Mouse (Mus musculus) cerebellum, adult 9-11 months (tissue): ENCODE measurements around the gene Mrpl58.
"Not testable (repeated sequence)": the region's sequence is repeated elsewhere in the genome, so short reads cannot be mapped to it uniquely, and the experiment has no call there.

Source experiments
- DNase-seq: peaks from one replicate; pipeline ENCODE4 v3.0.0; 2022

The Mrpl58 gene

GRCm38 (mm10) chr11:115382891-115383290 is 20.7 kb upstream of the Mrpl58 start:
- peak; percentile 66 for DNase-seq

GRCm38 (mm10) chr11:115383701-115384474 is 19.7 kb upstream of the Mrpl58 start:
- peak; percentile 68 for DNase-seq

- DNase-seq, result peak; percentile 59
Measured at GRCm38 (mm10) chr11:115384587-115384986, 19.0 kb upstream of the Mrpl58 start.

DNA sequence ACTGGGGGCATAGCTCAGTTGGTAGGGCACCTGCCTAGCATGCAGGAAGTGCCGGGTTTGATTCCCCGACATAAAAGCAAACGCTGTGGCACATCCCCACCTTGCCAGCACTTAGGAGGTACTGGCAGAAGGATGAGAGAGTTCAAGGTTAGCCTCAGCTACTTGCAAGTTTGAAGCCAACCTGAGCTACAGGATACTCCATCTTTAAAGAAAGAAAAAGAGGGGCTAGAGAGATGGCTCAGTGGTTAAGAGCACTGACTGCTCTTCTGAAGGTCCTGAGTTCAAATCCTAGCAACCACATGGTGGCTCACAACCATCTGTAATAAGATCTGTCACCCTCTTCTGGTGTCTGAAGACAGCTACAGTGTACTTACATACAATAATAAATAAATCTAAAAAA is 16.7 kb upstream of the Mrpl58 start:
- not testable (repeated sequence) for DNase-seq

GRCm38 (mm10) chr11:115391358-115391757 is 12.2 kb upstream of the Mrpl58 start:
- DNase-seq, result no peak

GRCm38 (mm10) chr11:115393721-115394325 is 9.7 kb upstream of the Mrpl58 start:
- DNase-seq, result peak; percentile 88

DNA sequence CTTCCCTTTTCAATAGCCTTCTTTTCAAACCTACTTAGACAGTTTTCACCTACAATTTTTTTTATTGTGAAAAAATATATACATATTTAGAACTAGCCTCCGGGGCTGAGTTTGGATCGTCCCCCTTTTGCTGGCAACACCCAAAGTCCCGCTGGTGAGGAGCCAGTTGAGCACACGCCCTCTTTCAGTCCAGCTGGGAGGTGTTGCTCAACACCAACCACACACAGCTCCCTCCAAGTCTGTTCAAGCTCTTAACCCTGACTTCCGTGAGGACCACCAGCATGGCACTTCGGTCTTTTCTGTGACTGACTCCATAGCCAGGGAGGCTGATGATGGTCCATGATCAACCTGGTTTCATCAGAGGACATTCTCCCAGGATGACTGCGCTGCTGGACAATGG is 5.5 kb upstream of the Mrpl58 start:
- DNase-seq, result no peak

- peak; percentile 56 for DNase-seq
Measured at GRCm38 (mm10) chr11:115400126-115400525, 3.4 kb upstream of the Mrpl58 start.

- DNase-seq, result peak; percentile 89
Measured at GRCm38 (mm10) chr11:115400630-115401391, 2.7 kb upstream of the Mrpl58 start.

- no peak for DNase-seq
Measured at GRCm38 (mm10) chr11:115405723-115406122, 2.2 kb downstream of the Mrpl58 start.

DNA sequence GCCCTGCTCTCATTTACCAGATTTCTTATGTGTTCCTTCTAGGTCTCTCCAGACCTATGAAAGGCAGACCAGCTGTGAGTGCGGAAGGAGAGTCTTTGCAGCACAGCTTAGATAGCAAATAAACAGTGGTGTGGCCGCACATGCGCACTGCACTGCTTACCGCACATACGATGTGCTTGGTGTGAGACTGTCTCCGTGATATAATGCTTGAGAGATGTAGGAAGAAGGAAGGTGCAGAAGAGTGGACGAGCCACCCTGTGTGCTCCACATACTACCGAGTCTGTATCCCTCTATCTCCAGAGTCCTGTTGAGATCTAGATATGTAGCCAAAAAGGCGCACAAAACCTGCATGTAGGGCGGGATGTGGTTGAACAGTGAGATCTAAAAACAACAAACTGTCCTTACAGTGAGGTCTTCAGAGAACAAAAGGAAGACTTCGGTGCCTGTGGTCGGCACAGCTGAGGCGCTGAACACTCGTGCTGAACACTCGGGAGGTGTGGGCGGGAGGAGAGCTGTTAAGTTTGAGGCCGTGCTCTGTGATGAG is 3.4 kb downstream of the Mrpl58 start:
- no peak for DNase-seq

GRCm38 (mm10) chr11:115408266-115408920 is 4.8 kb downstream of the Mrpl58 start:
- no peak for DNase-seq

DNA sequence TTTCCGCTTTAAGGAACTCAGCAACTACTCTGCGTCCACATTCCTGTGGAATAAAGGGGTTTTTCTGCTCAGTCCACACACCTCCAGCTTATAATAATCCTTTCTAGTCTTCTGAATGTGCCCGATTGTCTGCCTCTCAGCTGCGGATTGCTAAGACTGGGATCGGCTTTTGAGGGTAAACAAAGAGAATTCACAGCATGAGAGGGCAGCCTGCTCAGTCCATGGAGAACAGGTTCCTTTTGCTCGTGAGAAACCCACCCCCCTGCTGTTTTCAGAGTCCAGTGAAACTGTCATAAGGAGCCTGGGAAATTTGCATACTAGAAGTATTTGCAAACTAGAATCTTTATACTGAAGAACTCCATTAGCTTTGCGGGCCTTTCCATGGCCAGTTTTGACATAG is 6.0 kb downstream of the Mrpl58 start:
- no peak for DNase-seq

- peak; percentile 97 for DNase-seq
Measured at GRCm38 (mm10) chr11:115419531-115420237, 16.1 kb downstream of the Mrpl58 start, which contains the start of the genes Atp5h and Kctd2. TSS of gene Atp5h (minus strand) at chr11:115419962. TSS of gene Kctd2 (plus strand) at chr11:115420128.

DNA sequence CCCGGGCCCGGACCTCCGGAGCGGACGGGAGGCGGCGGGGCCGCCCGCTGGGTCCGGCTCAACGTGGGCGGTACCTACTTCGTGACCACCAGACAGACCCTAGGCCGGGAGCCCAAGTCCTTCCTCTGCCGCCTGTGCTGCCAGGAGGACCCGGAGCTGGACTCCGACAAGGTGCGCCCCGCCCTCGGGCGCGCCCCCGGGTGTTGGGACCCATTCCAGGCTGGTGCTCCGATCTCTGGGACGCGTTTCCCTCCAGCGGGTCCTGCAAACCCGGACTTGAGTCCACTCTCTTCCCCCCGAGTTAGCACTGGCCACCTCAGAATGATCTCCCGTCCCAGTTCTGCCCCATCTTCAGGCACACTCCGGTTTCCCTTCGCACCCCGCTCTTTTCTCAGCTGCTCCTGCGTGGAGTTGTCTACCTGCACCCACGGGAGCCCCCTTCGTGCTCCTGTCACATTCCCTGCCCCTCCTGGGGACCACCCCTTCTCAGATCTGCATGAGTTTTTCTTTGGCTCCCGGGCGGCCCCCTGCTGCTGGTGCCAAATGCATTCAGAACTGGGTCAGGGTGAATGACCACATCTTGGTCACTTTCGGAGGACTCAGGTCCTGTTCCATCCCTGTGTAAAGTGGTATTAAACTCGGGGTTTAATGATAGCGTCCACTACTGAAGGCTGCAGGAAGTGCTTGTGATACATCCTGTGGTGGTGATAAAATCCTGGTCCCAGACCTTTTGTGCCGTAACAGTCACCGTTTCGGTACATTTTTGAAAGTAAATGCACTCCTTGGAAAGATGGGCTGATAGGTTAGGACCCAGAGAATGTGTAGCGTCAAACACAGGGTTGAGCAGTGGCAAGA is 17.0 kb downstream of the Mrpl58 start:
- peak; percentile 86 for DNase-seq

GRCm38 (mm10) chr11:115421328-115421727 is 17.8 kb downstream of the Mrpl58 start:
- no peak for DNase-seq

DNA sequence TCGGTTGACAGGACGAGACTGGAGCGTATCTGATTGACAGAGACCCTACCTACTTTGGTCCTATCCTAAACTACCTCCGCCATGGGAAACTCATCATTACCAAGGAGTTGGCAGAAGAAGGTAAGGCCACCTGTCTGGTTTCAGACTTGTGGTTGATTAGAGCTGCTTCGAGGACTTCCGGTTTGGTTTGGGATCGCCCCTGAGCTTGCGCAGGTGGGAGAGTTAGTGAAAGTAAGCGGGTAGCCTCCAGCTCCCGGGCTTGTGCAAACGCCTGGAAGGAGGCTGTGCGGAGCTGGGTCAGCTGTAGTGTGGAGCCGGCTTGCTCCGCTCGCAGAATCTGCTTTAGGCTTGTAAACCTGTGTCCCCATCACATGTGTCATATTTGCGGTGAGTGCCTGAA is 18.4 kb downstream of the Mrpl58 start:
- no peak for DNase-seq

DNA sequence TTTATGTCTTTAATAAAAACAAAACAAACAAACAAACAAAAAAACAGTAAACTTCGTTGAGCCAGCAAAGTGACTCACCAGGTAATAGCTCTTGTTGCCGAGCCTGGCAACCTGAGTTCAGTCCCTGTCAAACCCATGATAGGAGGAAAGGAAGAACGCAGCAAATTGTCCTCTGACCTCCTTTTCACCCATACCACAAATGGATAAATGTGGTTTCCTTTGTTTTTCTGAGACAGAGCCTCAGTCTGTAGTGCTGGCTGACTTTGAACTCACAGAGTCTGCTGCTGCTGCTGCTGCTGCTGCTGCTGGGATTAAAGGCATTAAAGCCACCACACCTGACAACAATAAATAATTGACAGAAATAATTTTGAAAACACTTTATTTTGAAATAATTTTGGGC is 19.5 kb downstream of the Mrpl58 start:
- DNase-seq, result no peak

DNA sequence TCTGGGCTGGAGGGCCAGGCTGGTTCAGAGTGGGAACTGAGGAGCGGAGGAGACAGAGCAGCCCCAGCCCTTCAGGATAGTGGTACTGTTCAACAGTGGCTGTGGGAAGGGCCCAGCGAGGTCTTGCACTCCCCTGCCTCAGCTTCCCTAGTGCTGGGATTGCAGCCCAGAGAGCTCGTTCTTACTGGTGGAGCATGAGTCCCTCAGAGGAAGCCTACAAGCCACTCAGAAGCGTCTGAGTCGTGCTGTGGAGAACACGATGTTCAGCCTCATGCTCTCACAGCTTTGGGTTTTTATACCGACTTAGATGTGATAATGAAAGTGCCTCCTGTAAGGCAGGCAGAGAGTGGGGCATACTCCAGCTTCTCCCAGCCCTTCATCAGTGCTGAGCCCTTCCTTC is 21.1 kb downstream of the Mrpl58 start:
- no peak for DNase-seq

DNA sequence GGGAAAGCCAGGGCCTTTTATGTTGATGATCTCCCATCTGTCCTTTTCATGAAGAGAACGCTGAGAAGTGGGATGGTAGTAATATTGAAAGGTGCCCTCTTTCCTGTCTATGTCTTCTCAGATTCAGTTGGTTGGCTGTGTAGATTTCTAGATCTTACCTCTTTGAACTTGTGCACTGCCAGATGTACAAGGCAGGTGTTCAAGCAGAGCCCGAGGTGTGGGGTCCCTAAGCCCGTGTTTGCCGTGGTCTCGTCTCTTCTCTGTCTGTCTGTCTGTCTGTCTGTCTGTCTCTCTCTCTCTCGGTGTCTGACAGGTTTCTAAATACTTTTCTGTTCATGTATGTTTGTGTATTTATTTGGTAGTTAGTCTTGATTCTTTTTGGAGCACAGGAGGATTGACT is 22.1 kb downstream of the Mrpl58 start:
- no peak for DNase-seq
